Mouse (Mus musculus) adrenal gland (tissue): ENCODE measurements around the gene Ccp110.

ENCODE experiments used
- intact Hi-C: fragments of 180-260 bp; cut with DNase I; formaldehyde crosslinking; loops from one replicate; pipeline ENCODE4 v1.15.1; 2025
- long read RNA-seq, 2 experiments: library from polyadenylated mRNA; unstranded; transcript quantifications; one replicate each; pipeline ENCODE4 v2.0.0; 2020; ENCODE audit warnings: borderline replicate concordance in 1 of 2; ENCODE audit not compliant: insufficient replicate concordance in 1 of 2

Ccp110 gene
- long read RNA-seq, experiment 1, result 0 reads
- long read RNA-seq, experiment 2, partial matches to known transcripts, result 4 of 5 reads
- long read RNA-seq, experiment 2, other reads (novel, unspliced or antisense), result 1 of 5 reads

- intact Hi-C loops, result no loop called here
Measured at GRCm38 (mm10) chr7:118712228-118713173, at the start of gene Ccp110. TSS of gene Ccp110 (plus strand) at chr7:118712552.

DNA sequence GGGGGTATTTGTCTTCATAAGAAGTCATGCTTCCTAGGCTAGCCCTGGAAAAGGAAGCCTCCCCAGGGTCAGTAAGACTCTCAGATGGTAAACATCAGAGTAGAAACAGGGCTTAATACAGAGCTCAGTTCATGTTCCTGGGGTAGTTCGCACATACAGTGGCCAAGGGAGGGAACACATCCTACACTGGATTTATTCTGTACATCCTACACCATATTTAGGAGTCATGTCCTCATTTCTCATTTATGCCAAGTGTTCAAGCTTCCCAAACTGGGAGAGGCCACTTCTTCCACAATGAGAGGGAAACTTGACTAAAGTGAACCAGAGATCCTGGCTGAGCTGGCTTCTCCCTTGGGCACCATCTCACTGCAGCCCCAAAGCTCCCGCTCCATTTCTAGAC is 44.6 kb upstream of the Ccp110 start:
- intact Hi-C loops, result no loop called here

- intact Hi-C loops, result no loop called here
Measured at GRCm38 (mm10) chr7:118670142-118670541, 42.2 kb upstream of the Ccp110 start.

GRCm38 (mm10) chr7:118676826-118677225 is 35.5 kb upstream of the Ccp110 start:
- intact Hi-C loops, result no loop called here

DNA sequence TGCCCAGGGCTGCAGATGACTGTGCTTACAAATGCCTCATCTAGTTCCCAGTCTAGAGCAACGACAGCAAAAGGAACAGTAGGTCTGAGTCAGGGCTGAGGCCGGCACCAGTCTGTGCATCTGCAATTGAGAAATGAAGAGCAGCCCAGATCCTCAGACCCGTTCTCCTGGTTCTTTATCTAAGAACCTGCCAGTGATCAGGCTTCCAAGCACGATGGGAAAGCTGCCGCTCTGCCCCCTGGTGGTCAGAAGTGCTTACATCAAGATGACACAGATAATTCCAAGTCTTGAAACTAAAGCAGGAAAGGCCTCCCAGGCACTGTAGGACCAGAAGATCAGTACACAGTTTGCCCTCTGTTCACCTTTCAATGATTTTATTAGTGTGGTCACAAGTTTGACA is 24.2 kb upstream of the Ccp110 start:
- intact Hi-C loops, result no loop called here

DNA sequence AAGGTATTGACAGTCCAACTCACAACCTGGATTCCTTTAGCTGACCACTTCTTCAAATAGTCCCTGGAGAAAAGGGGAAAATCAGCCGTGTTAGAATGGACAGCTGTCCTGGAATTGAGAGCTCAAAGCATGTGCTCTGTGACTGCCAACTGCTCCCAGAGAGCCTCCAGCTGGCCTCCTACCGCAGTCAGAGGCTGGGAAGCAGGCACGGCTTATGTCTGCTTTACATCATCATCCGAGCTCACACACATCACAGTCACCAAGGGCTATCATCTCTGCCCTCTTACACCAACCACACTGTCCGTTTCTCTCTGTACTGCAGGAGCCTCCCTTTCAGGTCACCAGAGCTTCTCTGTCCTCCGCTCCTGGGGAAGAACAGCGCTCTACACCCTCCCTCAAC is 23.3 kb upstream of the Ccp110 start:
- intact Hi-C loops, result no loop called here

DNA sequence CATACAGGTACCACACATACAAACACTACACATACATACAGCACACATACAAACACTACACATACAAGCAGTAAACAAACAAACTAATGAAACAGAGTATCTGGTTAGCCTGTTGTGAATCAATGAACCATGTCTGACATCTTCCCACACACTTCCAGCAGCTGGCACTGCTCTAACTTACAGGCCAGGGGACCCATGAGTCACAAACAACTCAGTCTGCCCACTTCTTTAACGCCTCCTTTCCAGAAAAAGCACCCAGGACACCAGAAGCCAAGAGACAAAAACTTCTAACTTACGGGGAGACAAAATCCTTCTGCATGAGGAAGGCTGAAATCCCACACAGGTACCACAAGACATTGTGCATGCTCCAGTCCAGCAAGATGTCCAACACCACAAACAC is 21.1 kb upstream of the Ccp110 start:
- intact Hi-C loops, result loop anchor here (2.0 kb wide), 1 partner anchor 96 kb away; no protein-coding TSS in a partner anchor

GRCm38 (mm10) chr7:118696146-118696545 is 16.2 kb upstream of the Ccp110 start:
- intact Hi-C loops, result no loop called here

DNA sequence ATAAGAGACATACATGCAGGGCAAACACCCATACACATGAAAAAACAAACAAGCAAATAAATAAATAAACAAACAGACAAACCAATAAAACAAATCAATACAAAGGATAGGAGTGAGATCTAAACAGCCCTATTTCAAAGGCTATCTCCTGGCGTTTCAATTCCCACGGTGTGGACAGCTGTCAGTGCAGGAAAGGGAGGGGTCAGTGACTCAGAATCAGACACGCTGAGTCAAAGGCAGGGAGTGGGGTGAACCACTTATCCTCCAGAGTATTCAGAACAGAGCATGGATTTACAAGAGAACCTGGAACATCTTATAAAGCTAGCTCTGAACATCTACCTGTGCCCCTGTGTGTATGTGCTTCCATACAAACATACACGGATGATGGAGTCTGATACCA is 15.2 kb upstream of the Ccp110 start:
- intact Hi-C loops, result no loop called here

GRCm38 (mm10) chr7:118698882-118699281 is 13.5 kb upstream of the Ccp110 start:
- intact Hi-C loops, result no loop called here

- intact Hi-C loops, result no loop called here
Measured at GRCm38 (mm10) chr7:118703144-118703561, 9.2 kb upstream of the Ccp110 start.

DNA sequence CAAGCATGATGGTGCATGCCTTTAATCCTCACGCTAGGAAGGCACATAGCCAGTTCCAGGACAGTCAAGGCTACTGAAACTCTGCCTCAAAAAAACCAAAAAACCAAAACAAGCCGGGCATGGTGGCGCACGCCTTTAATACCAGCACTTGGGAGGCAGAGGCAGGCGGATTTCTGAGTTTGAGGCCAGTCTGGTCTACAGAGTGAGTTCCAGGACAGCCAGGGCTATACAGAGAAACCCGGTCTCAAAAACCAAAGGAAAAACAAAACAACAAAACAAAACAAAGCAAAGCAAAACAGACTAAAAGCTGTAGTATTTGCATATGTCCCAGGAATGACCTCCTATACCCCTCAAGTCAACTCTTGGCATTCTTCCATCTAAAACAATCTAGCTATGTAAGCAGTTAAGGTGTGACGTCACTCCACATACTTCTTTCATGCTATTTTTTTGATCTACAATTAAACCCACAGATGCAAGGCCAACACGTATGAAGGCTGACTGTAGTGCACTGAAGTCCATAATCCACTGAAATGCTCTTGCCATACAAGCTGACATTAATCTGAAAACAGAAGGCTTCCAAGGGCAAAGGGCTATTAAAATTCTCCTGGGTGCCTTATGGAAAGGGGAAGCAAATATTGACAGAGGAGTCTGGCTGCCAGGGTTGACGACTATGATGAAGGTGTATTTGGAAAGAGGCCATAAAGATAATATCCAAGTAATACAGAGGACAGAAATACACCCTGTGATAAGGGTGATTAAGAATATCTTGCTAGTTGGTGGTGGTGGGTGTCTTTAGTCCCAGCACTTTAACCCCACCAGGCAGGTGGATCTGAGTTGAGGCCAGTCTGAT is 8.1 kb upstream of the Ccp110 start:
- intact Hi-C loops, result no loop called here

DNA sequence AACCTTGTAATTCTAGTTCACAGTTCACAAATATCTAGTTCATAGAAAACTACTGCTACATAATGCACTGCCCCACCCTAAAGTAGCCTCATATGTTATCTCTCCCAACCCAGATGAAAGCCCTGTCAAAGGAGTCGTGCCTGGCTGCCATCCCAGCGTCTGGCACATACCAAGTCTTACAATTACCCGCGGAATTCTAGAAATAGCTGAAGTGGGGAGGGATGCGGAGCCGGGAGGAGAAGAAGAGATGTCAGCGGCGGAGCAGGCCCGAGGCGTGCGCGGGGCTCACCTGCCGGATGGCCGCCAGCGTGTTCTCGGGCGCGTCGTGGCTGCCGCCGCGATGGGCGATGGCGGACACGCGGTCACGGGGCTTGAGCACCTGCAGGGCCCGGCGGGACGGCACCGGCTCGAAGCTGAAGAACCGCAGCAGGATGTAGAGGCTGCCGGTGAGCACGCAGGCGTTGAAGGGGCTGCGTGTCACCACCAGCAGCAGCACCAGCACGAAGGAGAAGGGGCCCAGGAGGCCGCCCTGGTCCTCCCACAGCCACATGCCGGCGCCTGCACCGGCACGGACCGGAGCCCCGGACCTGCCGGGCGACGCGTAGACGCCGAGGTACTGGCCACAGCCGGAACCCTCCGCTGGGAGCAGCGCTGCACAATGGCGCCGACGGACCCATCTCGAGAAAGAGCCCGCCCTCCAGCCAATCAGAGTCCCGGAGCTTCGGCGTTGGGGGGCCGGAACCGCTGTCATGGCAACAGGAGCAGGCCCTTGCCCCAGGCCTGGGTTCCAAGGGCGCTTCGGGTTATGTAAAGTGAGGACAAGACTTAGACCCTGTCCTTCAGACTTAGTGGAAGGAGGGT is 7.0 kb upstream of the Ccp110 start, which contains the start of gene Gde1:
Gde1 (minus strand) TSS at position 678 of the 861 bp plus-strand sequence.
- intact Hi-C loops, result no loop called here

DNA sequence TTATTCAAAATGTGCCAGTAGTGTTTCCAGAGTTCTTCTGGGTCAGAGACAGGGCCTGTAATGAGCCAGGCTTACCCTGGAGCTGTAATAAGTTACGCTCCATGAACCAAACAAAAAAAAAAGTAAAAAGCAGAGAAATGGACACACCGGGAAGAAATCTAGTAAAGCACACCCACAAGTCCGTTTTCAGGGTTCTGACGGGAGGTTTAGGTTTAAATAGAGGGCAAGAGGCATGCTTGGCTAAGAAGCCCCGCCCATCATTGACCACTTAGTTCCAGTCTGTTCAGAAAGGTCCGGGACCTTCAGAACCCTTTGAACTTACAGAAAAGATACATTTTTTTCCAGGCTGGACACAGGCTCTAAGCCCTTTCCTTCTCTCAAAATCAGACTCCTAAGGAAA is 6.3 kb upstream of the Ccp110 start:
- intact Hi-C loops, result no loop called here

DNA sequence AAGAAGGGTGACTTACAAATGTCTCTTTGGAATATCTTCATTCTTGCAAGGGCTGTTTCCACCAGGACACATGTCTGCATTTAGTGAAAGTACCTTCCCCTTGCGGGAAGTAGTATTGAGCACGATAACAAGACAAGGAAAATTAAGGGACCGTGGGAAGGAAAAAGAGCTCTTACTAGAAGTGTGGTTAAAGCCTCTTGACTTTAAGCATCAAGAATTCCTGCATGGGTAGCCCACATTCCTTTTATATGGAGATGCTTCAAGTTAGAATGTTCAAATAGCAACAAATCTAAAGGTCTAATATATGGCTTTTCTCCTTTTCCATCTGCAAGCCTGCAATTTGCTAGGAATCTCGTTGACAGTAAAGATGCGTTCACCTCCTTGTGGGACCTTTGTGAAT is 5.9 kb upstream of the Ccp110 start:
- intact Hi-C loops, result no loop called here

DNA sequence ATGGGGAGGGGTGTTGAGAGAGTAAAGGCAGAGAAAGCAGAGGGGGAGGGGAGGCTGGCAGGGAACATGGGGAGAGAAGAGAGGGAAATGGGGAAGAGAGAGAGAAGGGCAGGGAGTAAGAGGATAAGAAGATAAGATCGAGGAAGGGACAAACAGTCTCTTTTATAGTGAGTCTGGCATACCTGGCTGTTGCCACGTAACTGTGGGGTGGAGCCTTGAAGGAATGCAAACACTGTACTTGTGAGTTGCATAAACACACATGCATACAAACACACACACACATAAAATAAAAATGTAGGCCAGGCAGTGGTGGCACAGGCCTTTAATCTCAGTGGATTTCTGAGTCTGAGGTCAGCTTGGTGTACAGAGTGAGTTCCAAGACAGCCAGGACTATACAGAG is 5.1 kb upstream of the Ccp110 start:
- intact Hi-C loops, result no loop called here

DNA sequence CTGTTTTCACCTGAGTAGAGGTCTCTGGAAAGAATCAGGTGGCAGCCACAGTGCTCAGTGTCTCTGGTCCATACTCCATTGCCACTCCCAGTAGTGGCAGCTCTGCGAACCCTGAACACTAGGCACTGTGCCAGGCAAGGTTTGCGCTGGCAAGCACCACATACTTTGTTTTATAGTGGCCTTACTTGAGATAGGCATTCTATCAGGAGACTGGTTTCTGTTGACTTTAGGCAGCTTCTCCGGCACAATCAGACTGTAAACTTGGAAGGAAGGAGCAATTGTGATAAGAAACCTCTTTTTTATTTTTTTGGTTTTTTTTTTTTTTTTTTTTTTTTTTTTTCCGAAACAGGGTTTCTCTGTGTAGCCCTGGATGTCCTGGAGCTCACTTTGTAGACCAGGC is 4.3 kb upstream of the Ccp110 start:
- intact Hi-C loops, result no loop called here

DNA sequence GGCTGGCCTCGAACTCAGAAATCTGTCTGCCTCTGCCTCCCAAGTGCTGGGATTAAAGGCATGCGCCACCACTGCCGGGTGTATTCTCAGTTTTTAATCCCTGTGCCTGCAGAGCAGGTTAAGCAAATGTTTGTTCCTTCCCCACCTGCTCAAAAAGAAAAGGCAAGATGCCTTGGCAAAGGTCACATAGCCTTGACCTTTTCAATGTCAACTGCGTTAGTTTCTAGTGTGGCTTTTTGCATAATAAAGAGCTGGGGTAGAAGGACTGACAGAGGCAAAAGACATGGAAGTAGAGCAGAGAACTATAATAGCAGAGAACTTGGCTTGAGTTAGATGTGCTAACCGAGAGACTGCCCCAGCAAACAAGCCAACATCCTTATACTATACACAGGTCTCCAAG is 1.6 kb upstream of the Ccp110 start:
- intact Hi-C loops, result no loop called here

GRCm38 (mm10) chr7:118714873-118715272 is 2.5 kb downstream of the Ccp110 start:
- intact Hi-C loops, result no loop called here

DNA sequence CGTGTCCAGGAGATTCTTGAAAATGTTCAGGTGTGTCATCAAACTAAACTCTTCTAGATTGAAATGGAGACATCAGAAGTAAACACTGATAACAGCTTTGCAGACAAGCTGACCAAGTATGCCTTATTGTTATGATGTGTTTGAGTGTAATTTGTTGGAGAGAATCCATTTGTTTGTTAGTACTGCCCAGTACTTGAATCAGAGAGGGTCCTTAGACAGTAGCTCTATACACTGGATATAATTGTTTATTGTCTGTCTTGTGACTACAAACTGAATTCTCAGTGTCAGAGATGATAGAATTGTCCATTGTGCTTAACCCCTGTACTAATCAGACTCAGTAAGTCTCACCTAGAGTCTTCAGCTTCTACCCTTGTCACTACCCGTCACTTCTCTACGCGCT is 5.7 kb downstream of the Ccp110 start:
- intact Hi-C loops, result no loop called here

- intact Hi-C loops, result no loop called here
Measured at GRCm38 (mm10) chr7:118723927-118724326, 11.6 kb downstream of the Ccp110 start.
